Mouse (Mus musculus): ENCODE measurements around the gene Abcc6. TPM values are rescaled to one million over a fixed set of nuclear protein-coding genes. Genes with fewer than 3 reads are reported as not detected.
A peak's percentile ranks its signal among the peaks of the same experiment; 100 is the strongest.

The Abcc6 gene
- total and polyA plus RNA-seq, 3 experiments: 2.2 to 10.5 (median 6.4) TPM

GRCm38 (mm10) chr7:46035468-46035867 lies 5.4 kb upstream of the Abcc6 start:
- no peak for DNase-seq (ENCODE audit: extremely low read depth)
- Histone ChIP-seq H3K4me3 (replicated peaks in 1 of 3; ENCODE audit: low read depth in 2 of 3, low read length in 2 of 3, poor library complexity in 1 of 3) (no peak overlapping the region), H3K36me3 (replicated peaks in 1 of 2; ENCODE audit: control insufficient read depth in 1 of 2, insufficient read depth in 1 of 2, low read length in 1 of 2) (peaks cover 16 to 50% of the 10 kb centered on the region in 2 experiments), H3K27me3 (replicated peaks) (no peaks in the 10 kb centered on the region), H3K9ac (ENCODE audit: insufficient read depth, low read depth) (no peak overlapping the region), H3K4me2 (ENCODE audit: insufficient read depth, low read depth, poor library complexity, severe bottlenecking) (no peak overlapping the region), H3K9me3 (replicated peaks; ENCODE audit: low read length) (no peaks in the 10 kb centered on the region), H3K79me2 (replicated peaks; ENCODE audit: control insufficient read depth, extremely low read depth, insufficient read depth, poor library complexity, severe bottlenecking) (peaks cover 24% of the 10 kb centered on the region), H3K27ac (ENCODE audit: insufficient read depth, low read depth) (no peak overlapping the region), H3K4me1 (ENCODE audit: control insufficient read depth in 1 of 2, insufficient read depth in 2 of 2) (peaks cover 15 to 47% of the 10 kb centered on the region in 2 experiments)
- dilution Hi-C loops (cut with MboI; ENCODE audit: extremely low pct_ligation_motif_present, extremely low pct_unique_long_range_greater_than_20kb, low sequenced_read_pairs): no loop called here
- TF ChIP-seq POLR2A (IDR thresholded peaks at IDR 0.05; ENCODE audit: low read depth, low read length): no peak
- TF ChIP-seq JUND (conservative IDR thresholded peaks at IDR 0.05; ENCODE audit: low read depth, low read length): no peak
- TF ChIP-seq ZKSCAN1 (IDR thresholded peaks at IDR 0.05; ENCODE audit: borderline replicate concordance, low read depth, low read length): no peak
- TF ChIP-seq TBP (conservative IDR thresholded peaks at IDR 0.05; ENCODE audit: low read depth, low read length): no peak
- no peak for TF ChIP-seq GABPA (IDR thresholded peaks at IDR 0.05; ENCODE audit: insufficient replicate concordance, low read depth, low read length)
- no peak for TF ChIP-seq POLR2AphosphoS2 (IDR thresholded peaks at IDR 0.05; ENCODE audit: low read depth, low read length)
- no peak for TF ChIP-seq USF1 (IDR thresholded peaks at IDR 0.05; ENCODE audit: low read depth, low read length)
- no peak for TF ChIP-seq ETS1 (conservative IDR thresholded peaks at IDR 0.05; ENCODE audit: low read depth, low read length)
- TF ChIP-seq PAX5 (IDR thresholded peaks at IDR 0.05; ENCODE audit: low read length): no peak
- no peak for TF ChIP-seq NELFE (IDR thresholded peaks at IDR 0.05; ENCODE audit: low read depth, low read length)
- no peak for TF ChIP-seq NRF1 (IDR thresholded peaks at IDR 0.05; ENCODE audit: low read depth, low read length)
- TF ChIP-seq BHLHE40 (IDR thresholded peaks at IDR 0.05; ENCODE audit: low read depth, low read length): no peak
- no peak for TF ChIP-seq HCFC1 (IDR thresholded peaks at IDR 0.05; ENCODE audit: low read depth, low read length)
- TF ChIP-seq CHD2 (IDR thresholded peaks at IDR 0.05; ENCODE audit: low read length): no peak
- no peak for TF ChIP-seq MEF2A (IDR thresholded peaks at IDR 0.05; ENCODE audit: borderline replicate concordance, low read depth, low read length)
- no peak for TF ChIP-seq ZC3H11A (IDR thresholded peaks at IDR 0.05; ENCODE audit: low read depth, low read length)
- no peak for TF ChIP-seq MAFK (IDR thresholded peaks at IDR 0.05; ENCODE audit: insufficient replicate concordance, low read length)
- no peak for TF ChIP-seq EP300 (IDR thresholded peaks at IDR 0.05; ENCODE audit: low read length)
- no peak for TF ChIP-seq IRF4 (IDR thresholded peaks at IDR 0.05; ENCODE audit: low read depth, low read length)
- in situ Hi-C loops (cut with MboI; ENCODE audit: low pct_ligation_motif_present, low pct_unique_long_range_greater_than_20kb, low sequenced_read_pairs): no loop called here

- Histone ChIP-seq H3K4me3 (replicated peaks in 1 of 3; ENCODE audit: low read depth in 2 of 3, low read length in 2 of 3, poor library complexity in 1 of 3) (peak overlapping the region in 2 of 3 experiments; percentile 4 to 98), H3K9ac (ENCODE audit: insufficient read depth, low read depth) (no peak overlapping the region)
These were observed 4.9 kb upstream of the Abcc6 start for GRCm38 (mm10) chr7:46034991-46035390.

More at GRCm38 (mm10) chr7:46034991-46035390, 4.9 kb upstream of the Abcc6 start:
- Histone ChIP-seq H3K9me3 (replicated peaks; ENCODE audit: low read length) (no peaks in the 10 kb centered on the region), H3K27ac (ENCODE audit: insufficient read depth, low read depth) (no peak overlapping the region), H3K27me3 (replicated peaks) (no peaks in the 10 kb centered on the region), H3K79me2 (replicated peaks; ENCODE audit: control insufficient read depth, extremely low read depth, insufficient read depth, poor library complexity, severe bottlenecking) (peaks cover 24% of the 10 kb centered on the region), H3K36me3 (replicated peaks in 1 of 2; ENCODE audit: control insufficient read depth in 1 of 2, insufficient read depth in 1 of 2, low read length in 1 of 2) (peaks cover 12 to 45% of the 10 kb centered on the region in 2 experiments), H3K4me2 (ENCODE audit: insufficient read depth, low read depth, poor library complexity, severe bottlenecking) (peak overlapping the region; percentile 99), H3K4me1 (ENCODE audit: control insufficient read depth in 1 of 2, insufficient read depth in 2 of 2) (peaks cover 15 to 48% of the 10 kb centered on the region in 2 experiments)
- DNase-seq (ENCODE audit: extremely low read depth): no peak
- no peak for TF ChIP-seq MYC (IDR thresholded peaks at IDR 0.05; ENCODE audit: low read depth, low read length)
- no peak for TF ChIP-seq SIN3A (IDR thresholded peaks at IDR 0.05; ENCODE audit: low read length)
- no peak for TF ChIP-seq ZC3H11A (IDR thresholded peaks at IDR 0.05; ENCODE audit: low read depth, low read length)
- TF ChIP-seq ETS1 (conservative IDR thresholded peaks at IDR 0.05; ENCODE audit: low read depth, low read length): no peak
- no peak for TF ChIP-seq TBP (conservative IDR thresholded peaks at IDR 0.05; ENCODE audit: low read depth, low read length)
- no peak for TF ChIP-seq NRF1 (IDR thresholded peaks at IDR 0.05; ENCODE audit: low read depth, low read length)
- TF ChIP-seq MXI1 (IDR thresholded peaks at IDR 0.05; ENCODE audit: low read depth, low read length): no peak
- no peak for TF ChIP-seq TCF12 (IDR thresholded peaks at IDR 0.05; ENCODE audit: low read depth, low read length)
- no peak for TF ChIP-seq USF1 (IDR thresholded peaks at IDR 0.05; ENCODE audit: low read depth, low read length)
- TF ChIP-seq CHD2 (IDR thresholded peaks at IDR 0.05; ENCODE audit: low read length): no peak
- no peak for TF ChIP-seq KAT2A (IDR thresholded peaks at IDR 0.05; ENCODE audit: insufficient replicate concordance, low read length)
- no peak for TF ChIP-seq ZKSCAN1 (IDR thresholded peaks at IDR 0.05; ENCODE audit: borderline replicate concordance, low read depth, low read length)
- no peak for TF ChIP-seq EP300 (IDR thresholded peaks at IDR 0.05; ENCODE audit: low read length)
- TF ChIP-seq NELFE (IDR thresholded peaks at IDR 0.05; ENCODE audit: low read depth, low read length): no peak
- TF ChIP-seq RCOR1 (conservative IDR thresholded peaks at IDR 0.05; ENCODE audit: low read depth, low read length): no peak
- TF ChIP-seq PAX5 (IDR thresholded peaks at IDR 0.05; ENCODE audit: low read length): no peak
- TF ChIP-seq UBTF (IDR thresholded peaks at IDR 0.05; ENCODE audit: low read depth, low read length): no peak
- no peak for TF ChIP-seq MAZ (IDR thresholded peaks at IDR 0.05; ENCODE audit: low read depth, low read length)
- dilution Hi-C loops (cut with MboI; ENCODE audit: extremely low pct_ligation_motif_present, extremely low pct_unique_long_range_greater_than_20kb, low sequenced_read_pairs): no loop called here
- in situ Hi-C loops (cut with MboI; ENCODE audit: low pct_ligation_motif_present, low pct_unique_long_range_greater_than_20kb, low sequenced_read_pairs): no loop called here
